Mouse (Mus musculus) intestine, embryonic 16.5 days (tissue): ENCODE measurements around the gene Mfap1a. TPM values are rescaled to one million over a fixed set of nuclear protein-coding genes. Genes with fewer than 3 reads are reported as not detected.
A peak's percentile ranks its signal among the peaks of the same experiment; 100 is the strongest.
"Not testable (repeated sequence)": the region's sequence is repeated elsewhere in the genome, so short reads cannot be mapped to it uniquely, and the experiment has no call there.

Experiments used
- ATAC-seq: fragments of 200-750 bp; cut with Nextera tagmentation; 2 replicates; pipeline ENCODE4 v1.8.0; 2017; ENCODE audit warnings: moderate TSS enrichment, moderate library complexity
- H3K27ac ChIP-seq: fragments of 300-500 bp; sonication (generic); 2 replicates; pipeline ENCODE4 v1.5.1; 2014; ENCODE audit warnings: mild to moderate bottlenecking, low read length
- H3K27me3 ChIP-seq: fragments of 300-500 bp; sonication (generic); replicated peaks from 2 replicates; pipeline ENCODE4 v1.6.1; 2014; ENCODE audit warnings: low read length, control low read depth, mixed read lengths; ENCODE audit not compliant: control insufficient read depth, insufficient read depth
- H3K36me3 ChIP-seq: fragments of 300-500 bp; sonication (generic); 2 replicates; pipeline ENCODE4 v1.6.1; 2014; ENCODE audit warnings: low read length, control low read depth; ENCODE audit not compliant: control insufficient read depth, insufficient read depth
- H3K4me1 ChIP-seq: fragments of 300-500 bp; sonication (generic); 2 replicates; pipeline ENCODE4 v1.6.1; 2014; ENCODE audit warnings: low read length, control low read depth, mixed read lengths; ENCODE audit not compliant: control insufficient read depth, insufficient read depth
- H3K4me2 ChIP-seq: fragments of 300-500 bp; sonication (generic); 2 replicates; pipeline ENCODE4 v1.6.1; 2014; ENCODE audit warnings: low read depth, low read length, control low read depth
- H3K4me3 ChIP-seq: fragments of 300-500 bp; sonication (generic); 2 replicates; pipeline ENCODE4 v1.5.1; 2014; ENCODE audit warnings: mild to moderate bottlenecking, low read length
- H3K9ac ChIP-seq: fragments of 300-500 bp; sonication (generic); 2 replicates; pipeline ENCODE4 v1.6.1; 2014; ENCODE audit warnings: low read depth, low read length
- H3K9me3 ChIP-seq: fragments of 300-500 bp; sonication (generic); 2 replicates; pipeline ENCODE4 v1.6.1; 2016; ENCODE audit warnings: low read length, control low read depth; ENCODE audit not compliant: control insufficient read depth
- WGBS: fragments of 180-500 bp; shearing (Covaris S2); extraction: QIAGEN DNeasy Blood & Tissue Kit; methylation state at CpG from one replicate; pipeline ENCODE4 v1.1.7; 2014; 5-methylcytosine and 5-hydroxymethylcytosine counted together
- polyA plus RNA-seq: library from polyadenylated mRNA; unstranded; fragments of >200 nt; fragmentation: Nextera tagmentation; extraction: Ambion mirVana; gene quantifications from 2 replicates; pipeline ENCODE4 v1.2.1, GENCODE M21; 2015

Mfap1a gene
- polyA plus RNA-seq, 1 experiment from 2014 or later: 21.5 TPM

DNA sequence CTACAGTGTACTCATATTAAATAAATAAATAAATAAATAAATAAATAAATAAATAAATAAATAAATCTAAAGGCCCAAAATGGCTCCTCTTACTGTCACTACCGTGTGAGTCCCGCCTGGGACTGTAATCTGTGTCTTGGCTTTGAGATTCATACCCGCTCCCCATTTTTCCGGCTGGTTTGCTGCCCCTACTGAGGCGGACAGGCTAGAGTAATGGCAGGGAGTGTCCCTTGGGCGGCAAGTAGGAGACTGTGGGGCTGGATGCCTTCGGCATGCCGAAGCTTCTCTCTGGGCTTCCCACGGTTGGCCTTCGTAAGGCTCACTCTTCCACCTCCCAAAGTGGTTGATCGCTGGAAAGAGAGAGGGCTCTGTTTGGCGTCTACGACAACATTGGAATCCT is 25.5 kb downstream of the Mfap1a start:
- H3K27me3 ChIP-seq, H3K4me1 ChIP-seq, H3K9ac ChIP-seq, H3K36me3 ChIP-seq, H3K4me3 ChIP-seq, ATAC-seq, H3K4me2 ChIP-seq, H3K27ac ChIP-seq, H3K9me3 ChIP-seq: not testable (repeated sequence)
- 84% methylated on average over 13 of the region's 13 CpGs for WGBS

DNA sequence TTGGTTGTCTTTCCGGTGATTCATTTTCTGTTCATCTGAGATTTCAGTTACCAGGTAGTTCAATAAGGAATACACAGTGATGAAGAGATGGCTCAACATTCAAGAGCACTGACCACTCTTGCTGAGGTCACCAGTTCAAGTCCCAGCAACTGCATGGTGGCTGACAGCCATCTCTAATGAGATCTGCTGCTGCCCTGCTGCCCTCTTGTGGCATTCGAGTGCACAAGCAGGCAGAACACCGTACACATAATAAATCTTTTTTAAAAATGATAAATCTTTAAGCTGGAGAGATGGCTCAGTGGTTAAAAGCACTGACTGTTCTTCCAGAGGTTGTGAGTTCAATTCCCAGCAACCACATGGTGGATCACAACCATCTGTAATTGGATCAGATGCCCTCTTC is 26.0 kb downstream of the Mfap1a start:
- H3K4me2 ChIP-seq: no peak overlapping the region
- no peaks in the 10 kb centered on the region for H3K27me3 ChIP-seq
- no peaks in the 10 kb centered on the region for H3K36me3 ChIP-seq
- no peak for ATAC-seq
- H3K9ac ChIP-seq: no peak overlapping the region
- no peaks in the 10 kb centered on the region for H3K4me1 ChIP-seq
- no peak overlapping the region for H3K27ac ChIP-seq
- H3K4me3 ChIP-seq: no peak overlapping the region
- 60% methylated on average over 3 of the region's 3 CpGs for WGBS
- H3K9me3 ChIP-seq: no peaks in the 10 kb centered on the region

DNA sequence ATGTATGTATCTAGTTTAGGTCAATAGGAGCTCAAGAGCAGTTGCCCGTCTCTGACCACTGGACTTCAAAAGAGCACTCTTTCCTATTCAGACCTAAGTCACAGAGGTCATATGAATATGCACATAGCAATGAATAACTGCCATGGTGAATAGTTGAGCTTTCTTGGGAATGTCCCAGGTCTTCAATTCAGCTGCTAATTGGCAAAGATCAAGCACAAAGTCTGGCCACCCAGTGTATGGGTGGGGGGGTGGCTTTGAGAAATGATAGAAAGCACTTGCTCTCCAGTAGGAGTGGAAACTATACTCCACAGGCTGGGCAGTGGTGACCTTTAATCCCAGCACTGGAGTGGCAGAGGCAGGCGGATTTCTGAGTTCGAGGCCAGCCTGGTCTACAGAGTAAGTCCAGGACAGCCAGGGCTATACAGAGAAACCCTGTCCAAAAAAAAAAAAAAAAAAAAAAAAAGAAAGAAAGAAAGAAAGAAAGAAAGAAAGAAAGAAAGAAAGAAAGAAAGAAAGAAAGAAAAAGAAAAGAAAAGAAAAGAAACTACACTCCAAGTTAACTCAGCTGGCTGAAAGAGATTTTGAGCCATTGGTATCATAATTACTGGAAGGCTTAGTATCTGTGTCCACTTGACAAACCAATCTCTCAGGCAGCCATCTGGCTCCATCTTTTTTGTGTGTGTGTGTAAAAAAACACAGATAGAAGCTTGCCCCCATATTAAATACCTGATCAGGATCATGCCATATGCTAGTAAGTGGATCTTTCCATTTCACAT is 28.8 kb downstream of the Mfap1a start:
- Histone ChIP-seq H3K4me2 (no peak overlapping the region), H3K4me3 (no peak overlapping the region), H3K9me3 (no peaks in the 10 kb centered on the region), H3K36me3 (no peaks in the 10 kb centered on the region), H3K27ac (no peak overlapping the region), H3K9ac (no peak overlapping the region), H3K27me3 (no peaks in the 10 kb centered on the region), H3K4me1 (0 out of 2 replicates have a peak, but pooled peaks cover 2% of the 10 kb centered on the region)
- 80% methylated on average over 3 of the region's 3 CpGs for WGBS
- no peak for ATAC-seq

DNA sequence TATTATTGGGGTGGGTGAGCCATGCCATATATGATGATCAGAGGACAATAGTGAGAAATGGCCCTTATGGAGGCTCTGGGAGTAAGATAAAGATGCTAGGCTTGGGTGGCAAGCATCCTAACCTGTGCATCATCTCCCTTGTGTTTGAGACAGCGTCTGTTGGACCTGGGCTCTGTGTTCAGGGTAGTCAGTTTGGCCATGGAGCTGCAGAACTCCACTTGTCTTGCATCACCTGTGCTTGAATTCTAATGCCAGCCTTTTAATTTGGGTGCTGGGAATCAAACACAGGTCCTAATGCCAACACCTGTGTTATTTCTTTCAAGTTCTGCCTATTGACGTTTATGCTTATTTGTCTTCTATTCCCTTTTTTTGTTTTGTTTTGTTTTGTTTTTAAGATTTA is 31.2 kb downstream of the Mfap1a start:
- not testable (repeated sequence) for H3K27ac ChIP-seq, ATAC-seq, H3K36me3 ChIP-seq, H3K27me3 ChIP-seq, H3K9ac ChIP-seq, H3K4me3 ChIP-seq, H3K4me2 ChIP-seq, H3K4me1 ChIP-seq, H3K9me3 ChIP-seq
- 92% methylated on average over 2 of the region's 2 CpGs for WGBS

DNA sequence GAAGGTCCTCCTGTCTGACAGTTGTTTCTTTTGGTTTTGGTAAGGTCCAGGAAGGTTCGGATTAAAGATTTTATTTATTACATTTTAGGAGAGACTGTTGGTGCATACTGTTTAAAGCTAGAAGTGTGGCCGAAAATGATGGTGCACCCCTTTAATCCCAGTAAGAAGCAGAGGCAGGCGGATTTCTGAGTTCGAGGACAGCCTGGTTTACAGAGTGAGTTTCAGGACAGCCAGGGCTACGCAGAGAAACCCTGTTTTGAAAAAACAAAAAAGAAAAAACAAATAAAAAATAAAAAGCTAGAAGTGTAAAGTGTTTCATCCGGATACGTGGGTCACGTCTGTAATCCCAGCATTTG is 32.3 kb downstream of the Mfap1a start:
- no peaks in the 10 kb centered on the region for H3K9me3 ChIP-seq
- 32% methylated on average over 8 of the region's 8 CpGs for WGBS
- peak overlapping the region; percentile 62 for H3K4me2 ChIP-seq
- H3K4me3 ChIP-seq: peak overlapping the region; percentile 63
- no peak; the same call in 1 of the 2 replicates for ATAC-seq
- H3K4me1 ChIP-seq: 0 out of 2 replicates have a peak, but pooled peaks cover 2% of the 10 kb centered on the region
- H3K9ac ChIP-seq: peak overlapping the region; percentile 73
- H3K27ac ChIP-seq: 0 out of 2 replicates have a peak overlapping the region, but pooled peaks have one; percentile 33
- no peaks in the 10 kb centered on the region for H3K36me3 ChIP-seq
- H3K27me3 ChIP-seq: no peaks in the 10 kb centered on the region

DNA sequence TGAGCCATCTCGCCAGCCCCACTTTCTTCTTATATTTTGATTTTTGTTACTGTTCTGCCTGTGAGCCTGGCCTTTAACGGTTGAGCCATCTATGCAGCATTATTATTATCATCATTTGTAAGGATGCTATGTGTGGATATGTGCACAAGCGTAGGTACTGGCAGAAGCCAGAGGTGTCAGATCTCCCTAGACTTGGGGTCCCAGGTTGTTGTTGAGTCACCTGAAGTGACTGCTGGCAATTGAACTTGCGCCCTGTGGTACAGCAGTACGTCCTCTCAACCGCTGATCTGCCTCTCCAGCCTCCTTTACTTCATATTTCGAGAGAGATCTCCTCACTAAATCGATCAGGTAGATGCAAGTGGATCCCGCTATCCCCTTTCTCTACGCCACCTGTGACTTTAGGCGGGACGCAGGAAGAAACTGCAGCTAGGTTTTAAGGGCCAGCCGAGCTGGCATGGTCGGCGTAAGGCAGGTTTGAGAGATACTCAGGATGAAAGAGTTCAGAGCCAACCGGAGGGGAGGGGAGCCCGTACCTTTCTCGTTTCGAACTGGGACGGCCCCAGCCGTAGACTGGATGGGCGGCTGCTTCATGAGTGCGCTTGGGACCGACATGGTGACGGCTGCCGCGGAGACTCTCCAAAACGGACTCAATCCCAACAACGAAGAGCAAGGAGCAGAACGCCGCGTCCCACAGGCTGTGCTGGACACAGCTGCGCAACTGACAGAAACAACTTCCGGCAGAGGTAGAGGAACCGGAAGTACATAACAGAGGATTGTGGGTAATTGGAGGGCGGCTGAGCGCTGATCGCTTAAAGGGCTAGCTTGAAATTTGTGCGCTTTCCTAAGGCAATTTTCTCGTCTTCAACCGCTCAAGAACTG is 32.9 kb downstream of the Mfap1a start, which contains the start of gene Mfap1b:
Mfap1b (minus strand) TSS at position 767 of the 879 bp plus-strand sequence.
- ATAC-seq: peak; percentile 97

DNA sequence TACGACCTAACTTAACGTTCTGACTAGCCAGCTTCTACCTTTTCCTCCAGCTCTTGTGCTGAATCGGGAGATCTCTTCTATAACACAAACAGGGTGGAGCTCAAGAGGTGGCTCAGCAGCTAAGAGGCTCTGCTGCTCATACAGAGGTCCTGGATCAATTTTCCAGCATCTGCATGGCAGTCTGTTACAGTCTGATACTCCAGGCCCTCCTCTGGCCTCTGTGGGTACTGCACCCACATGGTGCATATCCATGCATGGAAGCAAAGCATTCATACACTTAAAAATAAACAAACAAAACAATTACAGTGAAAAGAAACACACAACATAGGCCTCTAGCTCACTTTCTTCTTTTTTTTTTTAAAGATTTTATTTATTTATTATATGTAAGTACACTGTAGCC is 33.7 kb downstream of the Mfap1a start:
- not testable (repeated sequence) for H3K9ac ChIP-seq, H3K4me3 ChIP-seq, H3K36me3 ChIP-seq, H3K4me2 ChIP-seq, H3K27me3 ChIP-seq, H3K9me3 ChIP-seq, ATAC-seq, H3K27ac ChIP-seq, H3K4me1 ChIP-seq
- 96% methylated on average over 3 of the region's 3 CpGs for WGBS

More for the DNA sequence above, 32.9 kb downstream of the Mfap1a start, which contains the start of gene Mfap1b:
- not testable (repeated sequence) for H3K4me1 ChIP-seq, H3K27me3 ChIP-seq, H3K9me3 ChIP-seq, H3K36me3 ChIP-seq
- peak within 1 kb of the TSS; percentile 62 for H3K4me2 ChIP-seq
- 3% methylated on average over 37 of the region's 41 CpGs for WGBS
- peak within 1 kb of the TSS; percentile 73 for H3K9ac ChIP-seq
- 0 out of 2 replicates have a peak within 1 kb of the TSS, but pooled peaks have one; percentile 33 for H3K27ac ChIP-seq
- peak within 1 kb of the TSS; percentile 63 for H3K4me3 ChIP-seq

DNA sequence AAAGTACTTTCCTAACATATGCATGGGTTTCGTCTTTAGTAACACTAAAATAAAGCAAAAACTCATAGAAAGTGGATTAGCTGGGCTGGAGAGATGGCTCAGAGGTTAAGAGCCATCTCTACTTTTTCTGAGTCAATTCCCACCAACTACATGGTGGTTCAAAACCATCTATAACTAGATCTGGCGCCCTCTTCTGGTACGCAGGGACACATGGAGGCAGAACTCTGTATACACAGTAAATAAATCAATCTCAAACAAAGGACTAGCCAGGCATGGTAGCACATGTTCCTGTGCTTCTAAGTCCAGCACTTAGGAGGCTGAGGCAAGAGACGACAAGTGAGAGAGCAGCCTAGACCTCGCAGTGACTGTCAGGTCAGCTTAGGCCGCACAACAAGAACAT is 37.5 kb downstream of the Mfap1a start:
- not testable (repeated sequence) for H3K4me1 ChIP-seq, H3K27me3 ChIP-seq, H3K9me3 ChIP-seq, H3K4me3 ChIP-seq, H3K27ac ChIP-seq, H3K4me2 ChIP-seq, H3K9ac ChIP-seq, ATAC-seq, H3K36me3 ChIP-seq
- 80% methylated on average over 1 of the region's 6 CpGs for WGBS

DNA sequence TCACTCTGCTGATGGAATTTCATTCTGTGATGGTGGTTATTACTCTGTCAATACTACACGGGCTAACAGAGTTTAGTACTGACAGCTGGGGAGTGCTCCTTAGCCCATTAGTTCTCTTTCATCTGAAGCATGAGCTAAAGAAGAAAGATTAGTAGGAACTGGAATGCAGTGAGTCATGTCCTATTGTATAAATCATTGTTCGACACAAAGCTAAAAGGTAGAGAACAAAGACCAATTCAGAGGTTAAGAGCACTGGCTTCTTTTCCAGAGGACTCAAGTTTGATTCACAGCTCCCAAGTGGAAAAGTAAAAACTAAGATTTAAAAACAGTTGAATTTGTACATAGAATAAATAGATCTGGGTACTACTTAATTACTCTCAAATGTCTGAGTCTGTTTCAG is 46.4 kb downstream of the Mfap1a start:
- Histone ChIP-seq H3K9ac (no peak overlapping the region), H3K4me1 (peaks cover 7% of the 10 kb centered on the region), H3K27ac (no peak overlapping the region), H3K4me3 (no peak overlapping the region), H3K9me3 (no peaks in the 10 kb centered on the region), H3K4me2 (no peak overlapping the region), H3K27me3 (no peaks in the 10 kb centered on the region), H3K36me3 (0 out of 2 replicates have a peak, but pooled peaks cover 3% of the 10 kb centered on the region)
- WGBS: 59% methylated on average over 2 of the region's 2 CpGs
- no peak for ATAC-seq
